Mouse (Mus musculus) lung, postnatal 4 days (tissue): ENCODE data around the gene Tgm2.
A peak's percentile ranks its signal among the peaks of the same experiment; 100 is the strongest.

Experiments used
- DNase-seq, 2 experiments: peaks; one replicate each; pipeline ENCODE4 v3.0.0; 2021

Gene Tgm2

GRCm38 (mm10) chr2:158166628-158167027 is 20.4 kb upstream of the Tgm2 start:
- DNase-seq: peak; percentile 70 to 78

- DNase-seq: no peak
Observed at GRCm38 (mm10) chr2:158165776-158166175, 19.5 kb upstream of the Tgm2 start.

GRCm38 (mm10) chr2:158163034-158163433 is 16.8 kb upstream of the Tgm2 start:
- DNase-seq: no peak

- no peak for DNase-seq
Observed at GRCm38 (mm10) chr2:158161761-158162160, 15.5 kb upstream of the Tgm2 start.

GRCm38 (mm10) chr2:158159376-158160235 is 13.4 kb upstream of the Tgm2 start:
- peak in 1 of 2 experiments; percentile 51 for DNase-seq

- no peak for DNase-seq
Observed at GRCm38 (mm10) chr2:158157654-158158053, 11.4 kb upstream of the Tgm2 start.

- no peak for DNase-seq
Observed at GRCm38 (mm10) chr2:158156487-158156886, 10.3 kb upstream of the Tgm2 start.

GRCm38 (mm10) chr2:158155615-158156014 is 9.4 kb upstream of the Tgm2 start:
- no peak for DNase-seq

- DNase-seq: no peak
Observed at GRCm38 (mm10) chr2:158155101-158155500, 8.9 kb upstream of the Tgm2 start.

- no peak for DNase-seq
Observed at GRCm38 (mm10) chr2:158154641-158155040, 8.4 kb upstream of the Tgm2 start.

GRCm38 (mm10) chr2:158153728-158154343 is 7.6 kb upstream of the Tgm2 start:
- DNase-seq: peak; percentile 57 to 60

GRCm38 (mm10) chr2:158152685-158153309 is 6.6 kb upstream of the Tgm2 start:
- no peak for DNase-seq

- no peak for DNase-seq
Observed at GRCm38 (mm10) chr2:158151077-158151476, 4.8 kb upstream of the Tgm2 start.

- no peak for DNase-seq
Observed at GRCm38 (mm10) chr2:158146971-158147370, 735 bp upstream of the Tgm2 start.

GRCm38 (mm10) chr2:158145528-158146065 is 639 bp downstream of the Tgm2 start:
- peak in 1 of 2 experiments; percentile 29 for DNase-seq

- DNase-seq: peak in 1 of 2 experiments; percentile 18
Observed at GRCm38 (mm10) chr2:158144750-158145527, 1.3 kb downstream of the Tgm2 start.

- DNase-seq: peak in 1 of 2 experiments; percentile 18
Observed at GRCm38 (mm10) chr2:158144263-158144662, 2.0 kb downstream of the Tgm2 start.

GRCm38 (mm10) chr2:158143816-158144215 is 2.4 kb downstream of the Tgm2 start:
- DNase-seq: peak in 1 of 2 experiments; percentile 19

GRCm38 (mm10) chr2:158142981-158143380 is 3.3 kb downstream of the Tgm2 start:
- peak in 1 of 2 experiments; percentile 18 for DNase-seq

- DNase-seq: peak; percentile 42 to 66
Observed at GRCm38 (mm10) chr2:158141690-158142440, 4.4 kb downstream of the Tgm2 start.

- DNase-seq: peak in 1 of 2 experiments; percentile 57
Observed at GRCm38 (mm10) chr2:158141271-158141670, 5.0 kb downstream of the Tgm2 start.

- DNase-seq: peak in 1 of 2 experiments; percentile 29
Observed at GRCm38 (mm10) chr2:158140664-158141063, 5.6 kb downstream of the Tgm2 start.
